Mouse (Mus musculus): ENCODE measurements around the gene Acp1. TPM values are rescaled to one million over a fixed set of nuclear protein-coding genes. Genes with fewer than 3 reads are reported as not detected.
A peak's percentile ranks its signal among the peaks of the same experiment; 100 is the strongest.

Acp1 gene
- polyA plus RNA-seq, 1 experiment: 25.1 TPM

DNA sequence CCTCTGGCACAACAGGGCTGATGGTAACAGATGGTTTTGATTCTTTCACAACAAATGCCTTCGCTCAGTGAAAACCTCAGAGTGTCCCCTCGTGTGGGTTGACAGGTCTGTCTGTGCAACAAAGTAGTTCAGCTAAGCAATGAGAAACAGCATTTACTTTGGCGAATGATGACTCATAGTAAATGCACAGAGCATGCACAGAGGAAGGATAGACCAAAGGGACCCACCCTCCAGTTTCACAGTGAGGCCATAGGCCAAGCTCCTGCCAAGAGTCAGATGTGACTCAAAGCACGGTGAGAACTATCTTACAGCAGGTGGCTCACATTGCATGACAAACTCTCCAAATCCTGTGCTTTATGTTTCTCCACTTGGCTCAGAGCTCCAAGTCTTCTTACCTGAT, 45.6 kb downstream of the Acp1 start:
- no peak for DNase-seq (ENCODE audit: extremely low spot score in 1 of 2, low spot score in 1 of 2)

DNA sequence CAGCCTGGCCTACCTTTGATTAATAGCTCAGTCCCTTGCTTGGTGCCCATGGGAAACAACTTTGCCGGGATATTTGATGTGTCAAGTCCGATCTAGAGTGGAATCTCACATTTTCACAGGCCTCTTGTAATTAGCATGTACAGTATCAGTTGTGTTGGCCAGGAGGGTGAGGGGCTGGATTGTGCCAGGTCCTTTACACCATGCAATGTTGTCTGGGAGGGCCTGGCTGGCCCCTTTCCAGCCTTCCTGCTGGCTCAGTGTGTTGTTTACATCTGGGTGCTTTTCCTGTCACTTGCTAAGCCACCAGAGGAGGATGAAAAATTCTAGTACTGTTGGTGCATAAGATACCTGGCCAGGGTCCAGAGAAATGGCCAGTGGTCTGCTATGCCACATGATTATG, 47.0 kb downstream of the Acp1 start:
- no peak for DNase-seq (ENCODE audit: extremely low spot score in 1 of 2, low spot score in 1 of 2)

DNA sequence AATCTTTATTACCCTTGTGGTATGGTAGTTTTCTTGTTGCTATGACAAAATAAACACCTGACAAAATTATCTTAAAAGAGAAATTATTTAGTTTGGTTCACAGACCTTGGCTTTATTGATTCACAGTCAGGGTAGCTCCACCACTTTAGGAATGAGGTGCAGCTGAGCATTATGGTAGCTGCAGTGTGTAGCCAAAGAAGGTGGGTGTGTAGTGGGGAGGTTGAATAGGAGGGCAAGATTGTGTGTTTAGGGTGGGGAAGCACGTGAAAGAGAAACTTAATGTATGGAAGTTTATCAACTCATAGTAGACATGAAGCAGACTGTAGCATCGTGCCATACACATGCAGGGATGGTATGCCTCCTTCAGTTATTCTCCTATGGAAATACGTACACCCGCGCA, 55.2 kb downstream of the Acp1 start:
- DNase-seq (ENCODE audit: extremely low spot score in 1 of 2, low spot score in 1 of 2): no peak

DNA sequence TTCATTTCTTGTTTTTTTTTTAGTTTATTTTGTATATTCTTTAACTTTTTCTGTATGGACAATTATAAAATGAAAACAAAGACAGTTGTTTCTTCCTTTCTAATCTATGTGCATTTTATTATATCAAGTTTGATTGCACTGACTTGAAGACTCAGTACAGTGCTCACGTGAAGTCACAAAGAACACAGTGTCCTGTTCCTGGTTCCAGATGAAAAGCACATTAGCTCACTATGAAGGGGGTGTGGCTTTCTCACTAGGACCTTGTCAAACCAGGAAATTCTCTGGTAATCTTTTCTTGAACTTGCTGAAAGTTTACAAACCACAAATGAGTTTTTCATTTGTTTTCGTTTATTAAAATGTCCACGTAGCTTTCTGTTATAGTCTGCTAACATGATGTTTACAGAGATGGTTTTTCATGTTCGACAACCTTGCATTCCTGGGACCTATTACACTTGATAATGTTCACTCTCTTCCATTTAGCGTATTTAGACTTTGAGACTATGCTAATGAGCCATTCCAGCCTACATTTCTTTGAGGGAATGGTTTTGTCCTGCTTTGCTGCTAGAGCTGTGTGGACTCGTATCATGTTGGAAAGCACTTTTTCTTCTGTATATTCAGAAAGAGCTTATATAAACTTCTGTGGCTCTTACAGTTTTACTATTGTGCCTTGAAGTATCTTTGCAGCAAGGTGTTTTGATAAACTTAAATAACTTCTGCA, 55.8 kb downstream of the Acp1 start:
- no peak for DNase-seq (ENCODE audit: extremely low spot score in 1 of 2, low spot score in 1 of 2)

DNA sequence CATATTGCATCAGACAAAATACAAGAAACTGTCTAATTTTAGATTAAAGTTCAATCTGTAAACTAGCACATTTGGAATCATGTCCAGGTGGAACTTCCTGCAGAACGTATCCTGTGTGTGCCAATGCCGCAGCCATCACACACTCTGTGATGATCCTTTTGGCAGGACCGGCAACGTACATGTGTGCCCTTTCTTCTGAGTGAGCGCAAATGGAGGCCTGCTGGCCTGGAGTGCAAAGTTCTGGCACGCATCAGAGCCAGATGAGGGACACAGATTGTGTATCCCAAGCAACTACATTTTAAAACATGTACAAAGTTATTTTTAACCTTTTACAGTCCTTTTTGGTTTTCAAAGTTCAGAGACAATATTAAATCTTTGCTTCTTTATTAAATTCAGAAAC, 59.5 kb downstream of the Acp1 start:
- no peak for DNase-seq (ENCODE audit: extremely low spot score in 1 of 2, low spot score in 1 of 2)

DNA sequence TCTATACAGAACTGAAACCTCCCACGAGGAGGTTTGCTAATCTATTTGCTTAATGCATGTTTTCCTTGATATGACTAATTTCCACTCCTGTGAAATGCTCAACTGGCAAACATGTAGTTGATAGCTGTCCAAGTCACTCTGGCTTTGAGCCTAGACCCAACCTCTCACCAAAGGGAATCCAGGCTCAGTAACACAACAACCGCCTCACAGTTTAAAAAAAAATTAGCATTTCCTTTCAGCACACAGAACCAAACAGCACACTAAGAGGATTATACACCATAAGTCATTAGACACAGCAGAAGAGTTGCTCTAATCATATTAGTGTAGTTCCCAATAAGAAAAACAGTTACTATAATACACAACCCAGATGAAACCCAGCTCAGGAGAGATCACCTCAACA, 60.5 kb downstream of the Acp1 start:
- peak in 1 of 2 experiments; percentile 25 for DNase-seq (ENCODE audit: extremely low spot score in 1 of 2, low spot score in 1 of 2)

DNA sequence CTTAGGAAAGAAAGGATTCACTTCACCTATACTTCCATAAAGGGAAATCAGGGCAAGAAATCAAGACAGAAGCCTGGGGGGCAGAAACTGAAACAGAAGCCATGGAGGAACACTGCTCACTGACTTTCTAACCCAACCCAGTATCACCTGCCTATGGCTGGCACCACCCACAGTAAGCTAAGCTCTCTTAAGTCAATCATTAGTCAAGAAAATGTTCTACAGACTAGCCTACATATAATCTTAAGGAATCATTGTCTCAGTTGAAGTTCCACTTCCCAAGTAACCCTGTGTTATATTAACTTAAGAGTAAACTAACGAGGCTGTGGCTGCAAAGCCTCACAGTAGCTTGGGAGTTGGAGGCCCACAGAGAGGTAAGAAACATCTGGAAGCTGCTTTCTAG, 62.9 kb downstream of the Acp1 start:
- no peak for DNase-seq (ENCODE audit: extremely low spot score in 1 of 2, low spot score in 1 of 2)

Other genes starting within 250 kb of the Acp1 start
- gene Alkal2, start 27.3 kb downstream of the Acp1 start, polyA plus RNA-seq (2012; rRNA removed): 1.0 and 1.5 TPM in 2 replicates
- gene Sh3yl1, start 79 bp upstream of the Acp1 start, polyA plus RNA-seq (2012; rRNA removed): 8.3 and 9.9 TPM in 2 replicates
- 0.57 and 0.70 TPM in 2 replicates for gene Fam110c, start 162.3 kb upstream of the Acp1 start, polyA plus RNA-seq (2012; rRNA removed)

All from frontal cortex, adult 2 months (tissue).